Mouse (Mus musculus) megakaryocyte, embryonic 14.5 days (primary cell): ENCODE measurements at regions not wholly inside any gene's neighbourhood (a gene's known extent, or its start where the extent isn't known, plus 50 kb on each side); places are given as distances from the start of the nearest gene placed in this dataset.

Experiments used
- FLI1 ChIP-seq: IDR thresholded peaks from 2 replicates; pipeline ENCODE4 v1.6.1; 2012; ENCODE audit warnings: low read length, inconsistent platforms, mixed read lengths
- GATA1 ChIP-seq: IDR thresholded peaks from 3 replicates; pipeline ENCODE4 v1.6.1; 2012; ENCODE audit warnings: mixed read lengths, low read length, inconsistent platforms, borderline replicate concordance

DNA sequence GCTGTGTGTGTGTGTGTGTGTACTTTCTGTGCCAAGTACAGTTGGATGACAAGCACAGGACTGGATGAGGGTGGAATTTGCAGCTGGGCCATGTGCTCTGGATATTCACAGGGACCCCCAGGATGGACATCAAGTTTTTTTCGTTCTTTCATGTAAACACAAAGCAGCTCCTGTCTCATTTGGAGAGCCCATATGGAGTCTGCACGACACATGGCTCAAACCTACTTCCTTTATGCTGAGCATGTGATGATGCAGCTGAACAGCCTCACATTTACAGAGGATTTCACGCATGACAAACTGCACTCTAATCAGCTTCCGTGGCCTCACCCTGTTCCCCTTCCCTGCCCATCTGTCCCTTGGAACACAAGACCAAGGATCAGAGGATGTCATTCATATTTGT lies 224.4 kb upstream of the Trib2 start:
- TF ChIP-seq GATA1 (no peak), FLI1 (no peak)
